Mouse (Mus musculus): ENCODE measurements around the gene Tmx2.

DNA sequence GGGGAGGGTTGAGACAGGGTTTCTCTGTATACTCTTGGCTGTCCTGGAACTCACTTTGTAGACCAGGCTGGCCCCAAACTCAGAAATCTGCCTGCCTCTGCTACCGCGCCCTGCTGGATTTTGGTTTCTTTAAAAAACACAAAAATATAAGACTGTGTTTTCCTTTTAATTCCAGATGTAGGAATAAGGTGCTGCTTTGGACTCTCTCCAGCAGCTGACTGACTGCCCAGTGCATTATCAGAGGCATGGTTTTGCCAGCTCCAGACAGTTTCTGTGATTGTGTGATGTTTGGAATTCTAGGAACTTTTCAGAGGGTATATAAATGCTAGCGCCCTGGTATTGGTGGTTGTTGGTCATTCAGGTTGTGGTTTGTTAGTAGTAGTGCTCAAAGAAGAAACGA, 38.4 kb upstream of the Tmx2 start:
- no peak for TF ChIP-seq POLR2A (IDR thresholded peaks at IDR 0.05; ENCODE audit: borderline replicate concordance, insufficient read depth, low read length)
- no peak for TF ChIP-seq CTCF (IDR thresholded peaks at IDR 0.05; ENCODE audit: borderline replicate concordance, insufficient read depth, low read depth, low read length)

All from cerebellum, adult 2 months (tissue).